Mouse (Mus musculus) CH12.LX (cell line): ENCODE data around the gene Armc5. TPM values are rescaled to one million over a fixed set of nuclear protein-coding genes. Genes with fewer than 3 reads are reported as not detected.

Experiments
- DNase-seq: peaks from one replicate; pipeline ENCODE4 v3.0.0-alpha.2; 2013; ENCODE audit errors: extremely low read depth
- H3K27ac ChIP-seq: 2 replicates; pipeline ENCODE4 v1.5.1; 2012; ENCODE audit warnings: low read depth, mild to moderate bottlenecking, control low read depth, moderate library complexity; ENCODE audit not compliant: insufficient read depth
- H3K27me3 ChIP-seq: replicated peaks from 2 replicates; pipeline ENCODE3; 2012; ENCODE audit warnings: inconsistent platforms
- H3K36me3 ChIP-seq, 2 experiments: replicated peaks in 1 of 2; 2 replicates each; pipeline versions ENCODE3 to v1.6.1; 2012; ENCODE audit warnings: inconsistent platforms in 1 of 2, low read length in 1 of 2, mild to moderate bottlenecking in 1 of 2, mixed read lengths in 1 of 2, moderate library complexity in 1 of 2; ENCODE audit not compliant: control insufficient read depth in 1 of 2, insufficient read depth in 1 of 2
- H3K4me1 ChIP-seq, 2 experiments: 2 replicates each; pipeline ENCODE4 v1.6.1; 2012; ENCODE audit warnings: inconsistent platforms in 1 of 2, moderate library complexity in 1 of 2; ENCODE audit not compliant: insufficient read depth in 2 of 2, control insufficient read depth in 1 of 2
- H3K4me2 ChIP-seq: 2 replicates; pipeline ENCODE4 v1.6.1; 2012; ENCODE audit warnings: low read depth, mild to moderate bottlenecking, control low read depth; ENCODE audit not compliant: poor library complexity, insufficient read depth, severe bottlenecking
- H3K4me3 ChIP-seq, 3 experiments: fragments of 150-350 bp in 1 of 3; sonication (generic) in 1 of 3; replicated peaks in 1 of 3; 2 replicates each; pipeline versions ENCODE3 to v1.5.1; 2011 to 2012; ENCODE audit warnings: low read depth in 2 of 3, low read length in 2 of 3, mild to moderate bottlenecking in 2 of 3, moderate library complexity in 2 of 3, control low read depth in 1 of 3, improper control_type of control experiment in 1 of 3, inconsistent platforms in 1 of 3, mixed read lengths in 1 of 3; ENCODE audit not compliant: poor library complexity in 1 of 3
- H3K79me2 ChIP-seq: replicated peaks from 2 replicates; pipeline ENCODE4 v1.6.1; 2012; ENCODE audit warnings: mild to moderate bottlenecking, moderate library complexity; ENCODE audit not compliant: control insufficient read depth, poor library complexity, insufficient read depth, severe bottlenecking; ENCODE audit errors: extremely low read depth
- H3K9ac ChIP-seq: 2 replicates; pipeline ENCODE4 v1.6.1; 2012; ENCODE audit warnings: low read depth, mild to moderate bottlenecking, control low read depth, moderate library complexity; ENCODE audit not compliant: insufficient read depth
- H3K9me3 ChIP-seq: replicated peaks from 2 replicates; pipeline ENCODE3; 2012; ENCODE audit warnings: low read length, inconsistent platforms, mixed read lengths
- BHLHE40 ChIP-seq: IDR thresholded peaks from 2 replicates; pipeline ENCODE4 v1.6.1; 2011; ENCODE audit warnings: mild to moderate bottlenecking, low read depth, low read length, improper control_type of control experiment
- CHD2 ChIP-seq: IDR thresholded peaks from 2 replicates; pipeline ENCODE4 v1.6.1; 2011; ENCODE audit warnings: low read length, improper control_type of control experiment
- CTCF ChIP-seq, 2 experiments: IDR thresholded peaks in 1 of 2; conservative IDR thresholded peaks in 1 of 2; 2 replicates each; pipeline ENCODE4 v1.5.1; 2011 to 2012; ENCODE audit warnings: low read depth in 2 of 2, low read length in 2 of 2, improper control_type of control experiment in 1 of 2, inconsistent platforms in 1 of 2, mild to moderate bottlenecking in 1 of 2, moderate library complexity in 1 of 2
- ELF1 ChIP-seq: IDR thresholded peaks from 2 replicates; pipeline ENCODE4 v1.6.1; 2014; ENCODE audit warnings: low read depth, mild to moderate bottlenecking, inconsistent platforms, low read length, improper control_type of control experiment
- EP300 ChIP-seq: IDR thresholded peaks from 2 replicates; pipeline ENCODE4 v1.6.1; 2011; ENCODE audit warnings: low read length, improper control_type of control experiment
- ETS1 ChIP-seq: conservative IDR thresholded peaks from 2 replicates; pipeline ENCODE4 v1.6.1; 2012; ENCODE audit warnings: low read depth, mild to moderate bottlenecking, inconsistent platforms, low read length, improper control_type of control experiment, moderate library complexity
- JUN ChIP-seq: IDR thresholded peaks from 2 replicates; pipeline ENCODE4 v1.6.1; 2011; ENCODE audit warnings: low read depth, mild to moderate bottlenecking, low read length, improper control_type of control experiment, moderate library complexity; ENCODE audit not compliant: insufficient read depth
- KAT2A ChIP-seq: IDR thresholded peaks from 2 replicates; pipeline ENCODE4 v1.6.1; 2012; ENCODE audit warnings: low read length, improper control_type of control experiment, inconsistent platforms; ENCODE audit not compliant: insufficient replicate concordance
- MXI1 ChIP-seq: IDR thresholded peaks from 2 replicates; pipeline ENCODE4 v1.6.1; 2011; ENCODE audit warnings: mild to moderate bottlenecking, low read depth, low read length, improper control_type of control experiment
- MYC ChIP-seq: IDR thresholded peaks from 2 replicates; pipeline ENCODE4 v1.6.1; 2011; ENCODE audit warnings: low read depth, mild to moderate bottlenecking, improper control_type of control experiment, low read length
- NELFE ChIP-seq: IDR thresholded peaks from 2 replicates; pipeline ENCODE4 v1.6.1; 2011; ENCODE audit warnings: low read depth, low read length, improper control_type of control experiment
- NRF1 ChIP-seq: IDR thresholded peaks from 2 replicates; pipeline ENCODE4 v1.6.1; 2014; ENCODE audit warnings: low read depth, mild to moderate bottlenecking, inconsistent platforms, low read length, improper control_type of control experiment, moderate library complexity
- POLR2AphosphoS2 ChIP-seq: IDR thresholded peaks from 2 replicates; pipeline ENCODE4 v1.6.1; 2011; ENCODE audit warnings: low read depth, low read length, improper control_type of control experiment
- SMC3 ChIP-seq: IDR thresholded peaks from 2 replicates; pipeline ENCODE4 v1.6.1; 2011; ENCODE audit warnings: low read depth, low read length, improper control_type of control experiment
- TCF12 ChIP-seq: IDR thresholded peaks from 2 replicates; pipeline ENCODE4 v1.6.1; 2014; ENCODE audit warnings: low read depth, mild to moderate bottlenecking, inconsistent platforms, low read length, improper control_type of control experiment
- ZKSCAN1 ChIP-seq: IDR thresholded peaks from 2 replicates; pipeline ENCODE4 v1.6.1; 2012; ENCODE audit warnings: low read depth, inconsistent platforms, low read length, improper control_type of control experiment, borderline replicate concordance
- ZMIZ1 ChIP-seq: IDR thresholded peaks from 2 replicates; pipeline ENCODE4 v1.6.1; 2012; ENCODE audit warnings: low read depth, mild to moderate bottlenecking, inconsistent platforms, low read length, improper control_type of control experiment
- dilution Hi-C: fragments of 300-500 bp; cut with MboI; formaldehyde crosslinking; loops from 2 replicates; pipeline ENCODE4 v1.14.3; 2020; ENCODE audit warnings: low sequenced_read_pairs; ENCODE audit not compliant: extremely low pct_unique_long_range_greater_than_20kb, extremely low pct_ligation_motif_present
- in situ Hi-C: fragments of 300-500 bp; cut with MboI; formaldehyde crosslinking; loops from 3 replicates; pipeline ENCODE4 v1.14.3; 2019; ENCODE audit warnings: low sequenced_read_pairs, low pct_ligation_motif_present, low pct_unique_long_range_greater_than_20kb, mixed read lengths
- polyA plus RNA-seq: library from polyadenylated mRNA; unstranded; fragments of >175 nt; gene quantifications from 2 replicates; pipeline ENCODE4 v1.2.1, GENCODE M21; 2012; ENCODE audit warnings: low read depth; ENCODE audit not compliant: insufficient read length
- total RNA-seq, 2 experiments: library from RNA; depleted of rRNA; stranded (reverse); fragments of 300-350 nt in 1 of 2; fragments of >200 nt in 1 of 2; gene quantifications; 2 replicates each; pipeline ENCODE4 v1.2.3; 2012 to 2014

Gene Armc5
- total and polyA plus RNA-seq, 3 experiments, result 5.0 to 14.4 (median 11.6) TPM

GRCm38 (mm10) chr7:128267391-128267790, 30.2 kb downstream of the Armc5 start:
- Histone ChIP-seq H3K27ac (no peak overlapping the region), H3K27me3 (peaks cover 13% of the 10 kb centered on the region), H3K79me2 (no peaks in the 10 kb centered on the region), H3K9me3 (no peaks in the 10 kb centered on the region), H3K36me3 (peaks cover 9 to 24% of the 10 kb centered on the region in 2 experiments), H3K4me3 (no peak overlapping the region), H3K4me1 (no peaks in the 10 kb centered on the region), H3K9ac (no peak overlapping the region), H3K4me2 (no peak overlapping the region)
- dilution Hi-C loops, result no loop called here
- in situ Hi-C loops, result no loop called here
- DNase-seq, result no peak
- TF ChIP-seq ZMIZ1 (no peak), ELF1 (no peak), POLR2AphosphoS2 (no peak), SMC3 (no peak), NELFE (no peak), EP300 (no peak), MYC (no peak), MXI1 (no peak), ZKSCAN1 (no peak)

GRCm38 (mm10) chr7:128267813-128268212, 30.7 kb downstream of the Armc5 start:
- Histone ChIP-seq H3K27me3 (peaks cover 13% of the 10 kb centered on the region), H3K36me3 (peaks cover 9 to 27% of the 10 kb centered on the region in 2 experiments), H3K9me3 (no peaks in the 10 kb centered on the region), H3K27ac (no peak overlapping the region), H3K4me3 (no peak overlapping the region), H3K9ac (no peak overlapping the region), H3K4me2 (no peak overlapping the region), H3K4me1 (no peaks in the 10 kb centered on the region), H3K79me2 (no peaks in the 10 kb centered on the region)
- TF ChIP-seq TCF12 (no peak), JUN (no peak), NRF1 (no peak), KAT2A (no peak), CHD2 (no peak), BHLHE40 (no peak), ZMIZ1 (no peak), MXI1 (no peak), CTCF (conservative IDR thresholded peaks at IDR 0.05 in 1 of 2, IDR thresholded peaks at IDR 0.05 in 1 of 2; ENCODE audit: low read depth in 2 of 2, low read length in 2 of 2) (no peak), ETS1 (no peak)
- in situ Hi-C loops, result no loop called here
- DNase-seq, result no peak
- dilution Hi-C loops, result no loop called here
